Mouse (Mus musculus) yolk sac, embryonic 10.5 days (tissue): ENCODE measurements around the gene Ehmt2.

ENCODE experiments used
- DNase-seq: peaks from one replicate; pipeline ENCODE4 v3.0.0-alpha.2; 2017; ENCODE audit warnings: low spot score

The Ehmt2 gene

GRCm38 (mm10) chr17:34898160-34898586, at the start of gene Ehmt2, which contains the start of gene C2:
Ehmt2 (plus strand) TSS chr17:34898469.
C2 (minus strand) TSS chr17:34898265.
- DNase-seq = peak; percentile 89

DNA sequence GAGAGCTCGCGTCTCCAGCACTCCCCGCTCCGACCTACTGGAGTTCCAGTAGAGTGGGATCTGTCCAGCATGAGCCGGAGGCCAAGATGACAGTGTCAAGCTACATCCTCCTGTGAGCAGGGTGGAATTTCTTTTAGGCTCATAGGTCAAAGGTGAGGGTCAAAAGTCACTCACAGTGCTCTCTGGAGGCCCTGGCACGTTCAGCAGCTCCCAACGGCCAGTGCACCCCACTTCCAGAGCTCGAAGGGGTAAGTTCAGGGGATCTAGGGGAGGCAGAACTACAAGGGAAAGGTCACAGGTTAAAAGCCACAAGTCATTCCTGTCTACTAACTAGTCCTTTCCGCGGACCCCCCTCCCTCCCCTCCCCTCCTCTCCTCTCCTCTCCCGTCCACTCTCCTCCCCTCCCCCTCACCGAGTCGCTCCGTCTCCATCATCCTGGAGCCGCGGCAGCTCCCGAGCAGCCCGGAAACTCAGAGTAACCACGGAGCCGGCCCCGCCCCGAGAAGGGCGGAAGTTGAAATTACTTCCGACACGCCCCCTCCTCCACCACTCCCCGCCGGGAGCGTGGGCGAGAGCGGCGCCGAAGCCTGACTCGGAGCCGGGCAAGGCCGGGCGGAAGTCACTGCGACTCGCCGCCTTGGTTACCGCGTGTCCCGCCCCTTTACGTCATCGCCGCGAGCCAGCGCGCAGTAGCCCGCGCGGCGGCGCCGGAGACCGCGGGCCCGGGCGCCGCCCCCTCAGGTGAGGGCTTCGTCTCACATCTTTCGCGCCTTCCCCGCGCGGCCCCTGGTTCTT, 48.4 kb upstream of the Ehmt2 start, which contains the start of the genes Skiv2l and Nelfe:
TSS of gene Skiv2l (minus strand) at position 489 of the 795 bp plus-strand sequence.
TSS of gene Nelfe (plus strand) at position 670 of the 795 bp plus-strand sequence.
- DNase-seq = peak; percentile 97

GRCm38 (mm10) chr17:34850517-34851125, 47.6 kb upstream of the Ehmt2 start:
- DNase-seq = no peak

DNA sequence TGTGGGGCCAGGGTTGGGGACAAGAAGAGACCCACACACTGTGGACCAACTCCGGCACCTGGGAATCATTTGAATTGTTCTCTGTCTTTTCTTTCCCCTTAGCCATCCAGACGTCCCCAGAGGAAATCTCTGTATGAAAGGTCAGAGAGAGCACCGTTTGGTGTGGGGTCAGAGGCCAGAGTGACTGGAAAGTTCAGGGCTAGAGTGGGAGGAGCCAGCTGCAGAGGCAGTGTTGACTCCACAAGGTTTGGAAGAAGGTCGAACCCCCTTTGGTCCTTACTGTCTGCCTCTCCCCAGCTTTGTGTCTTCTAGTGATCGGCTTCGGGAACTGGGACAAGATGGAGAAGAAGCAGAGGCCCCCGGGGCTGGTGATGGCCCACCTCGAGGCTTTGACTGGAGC, 44.8 kb upstream of the Ehmt2 start:
- peak; percentile 58 for DNase-seq

GRCm38 (mm10) chr17:34854761-34855160, 43.5 kb upstream of the Ehmt2 start:
- no peak for DNase-seq

DNA sequence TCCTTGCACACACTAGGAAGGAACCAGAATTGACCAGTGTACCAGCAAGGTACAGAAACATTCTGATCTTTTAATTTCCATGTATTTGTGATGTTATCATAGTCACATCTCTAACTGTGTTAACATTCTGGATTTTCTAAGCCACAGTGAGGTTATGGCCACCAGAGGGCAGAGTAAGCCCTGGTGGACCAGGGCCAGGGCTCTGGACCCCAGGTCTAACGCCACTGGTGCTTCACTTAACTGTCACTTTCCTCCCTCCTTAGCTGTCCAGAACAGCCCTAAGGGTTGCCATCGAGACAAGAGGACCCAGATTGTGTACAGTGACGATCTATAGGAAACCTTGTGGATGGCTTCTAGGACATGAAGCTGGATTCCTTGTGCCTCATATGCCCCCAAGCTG, 42.4 kb upstream of the Ehmt2 start:
- DNase-seq = no peak

DNA sequence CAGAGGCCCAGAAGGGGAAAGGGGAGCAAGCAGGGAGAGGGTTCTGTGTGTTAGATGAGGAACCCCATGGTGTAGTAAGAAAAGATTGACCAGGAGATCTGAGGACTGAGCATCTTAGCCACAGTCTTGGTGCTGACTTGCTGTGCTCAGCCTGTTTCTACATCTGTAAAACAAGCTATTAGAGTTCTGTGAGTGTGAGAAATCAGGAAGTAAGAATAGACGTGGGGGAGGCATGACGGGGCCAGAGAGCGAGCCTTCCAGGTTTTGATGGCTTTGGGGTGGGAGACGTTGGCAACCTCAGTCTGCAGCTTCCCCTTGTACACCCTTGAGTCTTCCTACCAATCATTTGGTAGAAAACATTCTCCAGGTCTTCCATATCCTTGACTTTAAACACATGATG, 39.6 kb upstream of the Ehmt2 start:
- DNase-seq = no peak

- no peak for DNase-seq
Measured at GRCm38 (mm10) chr17:34860514-34860913, 37.8 kb upstream of the Ehmt2 start.

- DNase-seq = no peak
Measured at GRCm38 (mm10) chr17:34861704-34862415, 36.4 kb upstream of the Ehmt2 start.

- DNase-seq = peak; percentile 84
Measured at GRCm38 (mm10) chr17:34862416-34863081, 35.7 kb upstream of the Ehmt2 start, which contains the start of gene Cfb. Cfb (minus strand) TSS chr17:34862518.

- no peak for DNase-seq
Measured at GRCm38 (mm10) chr17:34865981-34866380, 32.3 kb upstream of the Ehmt2 start.

DNA sequence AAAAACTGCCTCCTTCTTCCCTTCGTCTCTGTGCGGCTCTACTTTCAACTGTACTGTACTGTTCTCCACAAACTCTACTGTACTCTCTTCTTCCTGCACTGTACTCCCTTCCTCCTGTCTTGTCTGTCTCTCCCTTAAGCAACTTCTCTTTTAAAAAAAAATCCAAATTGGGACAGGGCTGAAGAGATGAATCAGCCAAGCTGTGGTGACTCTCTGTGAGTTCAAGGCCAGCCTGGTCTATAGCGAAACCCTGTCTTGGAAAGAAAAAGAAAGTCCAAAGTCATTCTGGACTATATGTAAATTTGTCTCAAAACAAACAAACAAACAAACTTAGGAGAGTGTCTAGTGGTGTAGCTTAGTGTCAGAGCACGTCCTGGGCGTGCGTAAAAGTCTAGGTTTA, 23.9 kb upstream of the Ehmt2 start:
- DNase-seq = no peak

- DNase-seq = no peak
Measured at GRCm38 (mm10) chr17:34879336-34879879, 18.9 kb upstream of the Ehmt2 start, which contains the start of gene Zbtb12. Zbtb12 (plus strand) TSS chr17:34879483.

GRCm38 (mm10) chr17:34881166-34881565, 17.1 kb upstream of the Ehmt2 start:
- DNase-seq = no peak

DNA sequence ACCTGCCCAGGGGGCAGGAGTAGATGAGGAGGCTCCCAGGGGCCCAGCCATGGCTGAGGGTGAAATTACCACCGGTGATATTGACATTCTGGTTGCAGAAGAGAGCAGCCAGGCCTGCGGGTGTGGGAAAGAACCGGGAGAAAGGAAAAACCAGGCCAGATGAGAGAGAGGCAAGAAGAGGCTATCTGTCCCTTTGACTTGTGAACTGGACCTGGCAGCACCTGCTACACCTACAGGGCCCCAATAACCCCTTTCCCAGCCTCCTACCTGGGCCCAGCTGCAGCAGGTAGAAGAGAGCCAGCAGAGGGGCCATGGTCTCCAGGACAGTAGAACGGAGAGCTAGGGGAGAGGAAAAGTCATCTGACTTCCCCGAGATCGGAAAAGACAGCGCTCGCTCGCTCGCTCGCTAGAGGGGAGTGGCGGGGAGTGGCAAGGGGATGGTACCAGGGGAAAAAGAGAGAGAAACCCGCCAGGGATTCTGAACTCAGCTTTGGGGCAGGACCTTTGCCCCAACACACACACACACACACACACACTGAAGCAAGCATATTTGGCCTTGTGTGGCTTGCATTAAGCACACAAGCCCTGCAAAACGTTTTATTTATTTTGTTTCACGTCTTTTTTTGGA, 16.5 kb upstream of the Ehmt2 start, which contains the start of gene Gm20547:
TSS of gene Gm20547 (minus strand) at position 360 of the 628 bp plus-strand sequence.
- DNase-seq = peak; percentile 58

DNA sequence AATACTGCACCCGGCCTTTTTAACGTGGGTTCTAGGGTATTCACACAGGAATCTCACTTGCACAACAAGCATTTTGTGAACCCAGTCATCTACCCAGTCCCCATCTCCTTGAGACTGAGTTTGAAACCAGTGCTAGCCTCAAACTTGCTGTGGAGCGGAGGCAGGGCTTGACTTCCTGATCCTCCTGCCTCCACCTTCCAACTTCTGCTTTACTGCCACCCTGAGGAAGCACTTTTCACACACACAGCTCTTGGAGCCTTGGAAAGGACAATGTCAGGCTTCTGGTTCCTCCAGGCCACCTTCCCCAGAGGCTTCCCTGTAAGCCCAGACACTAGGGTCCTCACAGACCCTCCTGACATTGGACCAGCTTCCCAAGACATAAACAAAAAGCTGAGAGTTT, 14.9 kb upstream of the Ehmt2 start:
- no peak for DNase-seq

DNA sequence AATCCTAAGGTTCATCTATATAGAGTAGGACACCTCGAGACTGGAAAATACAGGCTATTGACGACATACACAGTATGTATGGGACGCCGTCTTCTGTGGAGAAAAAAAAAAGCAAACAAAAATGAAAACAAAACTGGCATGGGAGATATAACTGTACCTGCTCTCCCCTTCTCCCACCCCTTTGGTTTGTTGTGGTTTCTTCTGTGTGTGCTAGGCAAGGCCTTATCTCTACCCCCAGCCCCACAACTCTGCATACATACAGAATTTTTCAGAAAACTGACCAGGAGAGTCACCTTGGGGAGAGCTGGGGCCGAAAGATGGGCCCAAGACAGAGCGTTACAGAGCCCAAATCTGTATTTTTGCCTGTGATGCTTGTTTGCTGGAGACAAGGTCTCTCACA, 13.6 kb upstream of the Ehmt2 start:
- no peak for DNase-seq

DNA sequence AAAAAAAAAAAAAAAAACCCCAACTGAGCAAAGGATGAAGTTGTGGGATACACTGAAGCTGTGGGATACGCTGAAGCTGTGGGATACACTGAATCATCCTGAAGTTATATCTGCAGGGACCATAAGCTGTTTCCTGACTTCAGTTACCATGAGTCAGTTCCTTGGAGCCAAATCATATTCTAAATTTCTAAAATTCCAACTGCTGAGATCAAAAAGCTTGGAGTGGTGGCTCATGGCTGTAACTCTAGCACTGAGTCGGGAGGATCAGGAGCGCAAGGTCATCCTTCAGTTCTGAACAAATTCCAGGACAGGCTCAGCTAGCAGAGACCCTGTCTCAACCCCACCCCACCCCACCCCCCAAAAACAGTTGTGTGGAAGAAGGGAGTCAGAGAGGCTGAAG, 12.7 kb upstream of the Ehmt2 start:
- no peak for DNase-seq

DNA sequence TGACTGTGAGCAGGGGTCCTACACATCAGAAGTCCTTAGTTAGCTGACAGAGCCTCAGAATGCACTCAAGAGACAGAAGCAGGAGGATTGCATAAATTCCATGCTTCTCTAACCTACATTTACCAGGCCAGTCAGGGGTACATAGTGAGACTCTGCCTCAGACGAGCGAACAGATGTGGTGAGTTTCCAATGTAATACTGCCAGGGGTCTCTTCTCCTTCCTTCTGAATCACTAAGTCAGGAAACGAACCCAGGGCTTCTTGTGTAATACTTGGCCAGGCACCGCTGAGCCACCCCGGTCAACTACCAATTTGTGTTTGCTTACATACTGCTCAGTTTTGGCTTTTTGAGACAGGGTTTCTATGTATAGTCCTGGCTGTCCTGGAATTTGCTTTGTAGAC, 10.3 kb upstream of the Ehmt2 start:
- no peak for DNase-seq

DNA sequence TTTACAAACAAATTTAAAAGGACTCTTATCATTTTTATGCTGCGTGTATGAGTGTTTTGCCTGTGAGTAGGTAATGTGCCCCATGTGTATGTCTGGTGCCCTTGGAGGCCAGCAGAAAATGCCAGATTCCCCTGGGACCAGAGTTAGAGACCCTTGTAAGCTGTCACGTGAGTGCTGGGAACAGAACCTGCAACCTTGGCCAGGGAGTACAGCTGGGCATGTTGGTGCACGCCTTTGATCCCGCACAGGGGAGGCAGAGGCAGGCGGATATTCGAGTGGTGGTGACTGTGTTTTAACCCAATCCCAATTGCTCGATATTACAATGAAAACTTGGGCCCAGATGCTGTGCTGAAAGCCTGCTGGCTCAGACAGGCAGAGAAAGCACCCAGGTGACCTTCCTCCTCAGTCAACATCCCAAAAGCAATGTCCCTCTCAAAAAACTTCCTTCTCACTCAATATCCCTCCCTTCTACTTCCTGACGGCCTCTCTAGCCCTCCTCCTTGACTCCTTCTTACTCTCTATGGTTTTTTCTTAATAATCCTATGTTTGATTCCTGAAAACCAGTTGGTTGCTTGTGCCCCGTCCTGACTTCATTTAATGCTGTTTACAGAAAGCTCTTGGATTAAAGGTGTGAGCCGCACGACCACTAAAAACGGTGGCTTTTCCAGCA, 8.1 kb upstream of the Ehmt2 start:
- DNase-seq = no peak

- no peak for DNase-seq
Measured at GRCm38 (mm10) chr17:34891377-34891776, 6.9 kb upstream of the Ehmt2 start.
